Mouse (Mus musculus) lung, postnatal 36 days (tissue): Measurements from ENCODE around the gene Pnkd.
A peak's percentile ranks its signal among the peaks of the same experiment; 100 is the strongest.
"Not testable (repeated sequence)": the region's sequence is repeated elsewhere in the genome, so short reads cannot be mapped to it uniquely, and the experiment has no call there.

Source experiments
- DNase-seq: peaks from one replicate; pipeline ENCODE4 v3.0.0; 2022; ENCODE audit warnings: mixed read lengths

Gene Pnkd

GRCm38 (mm10) chr1:74278988-74279387, 5.7 kb upstream of the Pnkd start:
- DNase-seq: no peak

GRCm38 (mm10) chr1:74280591-74281325, 4.0 kb upstream of the Pnkd start:
- no peak for DNase-seq

GRCm38 (mm10) chr1:74281372-74281771, 3.4 kb upstream of the Pnkd start:
- DNase-seq: no peak

GRCm38 (mm10) chr1:74281886-74282285, 2.8 kb upstream of the Pnkd start:
- DNase-seq: no peak

- no peak for DNase-seq
Measured at GRCm38 (mm10) chr1:74282896-74283625, 1.7 kb upstream of the Pnkd start.

GRCm38 (mm10) chr1:74283686-74284463, 855 bp upstream of the Pnkd start:
- DNase-seq: peak; percentile 68

- DNase-seq: no peak
Measured at GRCm38 (mm10) chr1:74285212-74286010, 681 bp downstream of the Pnkd start.

GRCm38 (mm10) chr1:74286869-74287607, 2.3 kb downstream of the Pnkd start:
- DNase-seq: not testable (repeated sequence)

GRCm38 (mm10) chr1:74288327-74288726, 3.6 kb downstream of the Pnkd start:
- DNase-seq: no peak

- DNase-seq: no peak
Measured at GRCm38 (mm10) chr1:74289248-74289647, 4.5 kb downstream of the Pnkd start.

GRCm38 (mm10) chr1:74289740-74290139, 5.0 kb downstream of the Pnkd start:
- no peak for DNase-seq

- no peak for DNase-seq
Measured at GRCm38 (mm10) chr1:74290141-74290540, 5.4 kb downstream of the Pnkd start.

GRCm38 (mm10) chr1:74292331-74293020, 7.7 kb downstream of the Pnkd start:
- no peak for DNase-seq

GRCm38 (mm10) chr1:74293306-74293960, 8.7 kb downstream of the Pnkd start:
- DNase-seq: no peak

GRCm38 (mm10) chr1:74294090-74294643, 9.4 kb downstream of the Pnkd start:
- DNase-seq: no peak

GRCm38 (mm10) chr1:74294733-74295455, 10.2 kb downstream of the Pnkd start:
- DNase-seq: no peak

GRCm38 (mm10) chr1:74295456-74296171, 10.9 kb downstream of the Pnkd start:
- peak; percentile 97 for DNase-seq

- no peak for DNase-seq
Measured at GRCm38 (mm10) chr1:74296477-74296876, 11.7 kb downstream of the Pnkd start.

GRCm38 (mm10) chr1:74297269-74297668, 12.5 kb downstream of the Pnkd start:
- peak; percentile 73 for DNase-seq
